Mouse (Mus musculus): Measurements from ENCODE around the gene Gtf2f2.
"Not testable (repeated sequence)": the region's sequence is repeated elsewhere in the genome, so short reads cannot be mapped to it uniquely, and the experiment has no call there.

Gtf2f2 gene

DNA sequence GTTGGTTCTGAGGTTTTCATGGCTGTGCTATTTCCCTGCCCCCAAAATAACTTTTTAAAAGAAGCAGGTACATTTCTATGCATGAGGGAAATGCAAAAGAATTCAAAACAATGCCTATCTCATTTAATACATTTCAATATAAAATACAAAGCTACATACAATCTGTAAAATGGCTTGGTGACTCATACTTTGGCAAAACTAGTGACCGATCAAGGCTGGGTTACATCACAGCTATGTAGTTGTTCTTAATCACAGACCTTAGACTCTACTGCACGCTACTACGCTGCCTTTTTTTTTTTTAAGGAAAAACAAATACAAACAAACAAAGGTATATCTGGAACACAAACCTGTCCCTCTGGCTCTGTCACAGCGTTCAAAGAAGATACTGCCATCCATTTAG lies 18.3 kb downstream of the Gtf2f2 start:
- DNase-seq: no peak

GRCm38 (mm10) chr14:75990936-75991335 lies 19.7 kb downstream of the Gtf2f2 start:
- DNase-seq: no peak

DNA sequence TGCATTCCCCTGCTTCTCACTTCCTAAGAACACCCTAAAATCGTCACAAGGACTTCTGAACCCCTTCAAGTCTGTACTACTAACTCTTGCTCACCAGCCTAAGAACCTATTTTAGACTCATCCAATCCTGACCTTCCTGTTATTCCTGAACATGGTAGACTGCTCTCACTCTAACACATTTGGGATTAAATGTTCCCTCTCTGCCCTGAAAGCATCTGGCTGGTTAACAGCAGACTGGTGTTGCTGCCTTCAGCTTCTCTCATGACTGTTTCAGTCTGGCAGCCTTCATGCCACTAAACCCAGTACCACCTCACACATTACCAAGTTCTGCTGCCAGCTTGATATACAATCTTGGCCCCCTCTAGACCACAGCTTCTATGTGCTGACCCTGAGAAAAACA lies 21.5 kb downstream of the Gtf2f2 start:
- DNase-seq: no peak

- DNase-seq: no peak
Observed at GRCm38 (mm10) chr14:75986878-75987483, 23.7 kb downstream of the Gtf2f2 start.

DNA sequence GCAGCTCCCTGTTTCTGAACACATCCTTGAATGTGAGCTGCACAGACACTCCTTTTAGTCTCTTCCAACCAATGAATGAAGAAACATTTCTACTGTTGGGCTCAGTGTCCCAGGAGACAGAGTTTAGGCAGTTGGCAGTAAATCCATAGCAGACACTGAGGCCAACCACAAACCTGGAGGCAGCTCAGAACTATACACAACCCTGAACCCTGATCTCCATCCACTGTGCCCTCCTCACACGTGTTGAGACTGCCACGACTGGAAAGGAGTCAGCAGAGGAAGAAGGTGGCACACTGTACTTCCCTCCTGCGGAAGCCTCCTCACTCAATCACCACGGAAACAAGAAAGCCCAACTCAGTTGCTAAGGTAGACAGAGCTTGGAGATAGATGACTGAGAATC lies 25.6 kb downstream of the Gtf2f2 start:
- no peak for DNase-seq

- no peak for DNase-seq
Observed at GRCm38 (mm10) chr14:75983891-75984290, 26.8 kb downstream of the Gtf2f2 start.

DNA sequence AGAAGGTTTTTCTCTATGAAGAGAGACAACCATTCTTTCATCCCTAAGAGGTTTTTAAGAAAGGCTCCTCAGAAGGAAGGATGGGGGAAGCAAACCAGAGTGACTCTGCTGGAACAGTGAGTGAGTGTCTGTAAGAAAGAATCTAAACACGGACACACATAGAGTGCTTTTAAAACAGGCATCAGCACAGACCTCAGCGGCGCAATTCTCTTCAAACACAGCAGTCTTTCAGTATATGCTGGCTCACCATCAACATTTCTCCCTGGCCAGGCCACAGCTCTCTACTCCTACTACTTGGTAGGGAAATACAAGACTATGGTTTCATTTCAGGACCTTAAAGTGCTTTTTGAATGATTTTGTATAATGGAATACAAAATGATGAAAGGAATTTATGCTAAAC lies 29.4 kb downstream of the Gtf2f2 start:
- no peak for DNase-seq

GRCm38 (mm10) chr14:75976107-75976506 lies 34.6 kb downstream of the Gtf2f2 start:
- DNase-seq: no peak

DNA sequence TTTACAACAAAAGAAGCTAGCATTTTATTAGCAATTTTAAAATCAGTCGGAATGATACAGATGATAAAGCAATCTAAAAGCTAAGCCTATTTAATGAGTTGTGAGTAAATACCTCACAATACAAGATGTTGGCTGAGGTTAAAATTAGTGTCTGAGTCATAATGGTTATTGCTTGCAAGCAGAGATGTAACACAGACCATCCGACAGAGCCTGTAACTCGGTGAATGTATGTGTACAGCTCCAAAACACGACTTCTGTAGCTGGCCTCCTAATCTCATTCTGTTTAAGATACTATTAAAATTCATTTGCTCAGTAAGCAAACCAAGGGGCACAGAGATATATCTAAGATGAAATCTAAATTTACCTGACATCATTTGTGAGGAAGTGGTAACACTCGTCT lies 43.4 kb downstream of the Gtf2f2 start:
- DNase-seq: no peak

DNA sequence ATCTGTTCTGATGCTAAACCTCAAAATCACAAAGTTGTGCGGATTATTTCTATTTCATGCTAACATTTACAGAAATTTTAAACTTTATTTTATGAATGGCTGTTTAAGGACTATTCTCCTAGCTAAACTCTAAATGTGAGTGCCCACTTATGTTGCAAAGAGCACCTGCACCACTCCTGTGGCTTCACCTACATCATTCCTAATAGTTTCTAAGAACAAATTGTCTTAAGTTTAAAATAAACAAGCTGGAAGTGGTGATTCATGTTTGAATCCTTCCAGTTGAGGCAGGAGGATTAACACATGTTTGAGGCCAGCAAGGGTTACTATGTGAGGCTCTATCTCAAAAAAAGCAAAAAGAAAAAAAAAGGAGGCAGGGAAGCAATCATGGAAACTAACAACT lies 46.2 kb downstream of the Gtf2f2 start:
- no peak for DNase-seq

GRCm38 (mm10) chr14:75964000-75964399 lies 46.7 kb downstream of the Gtf2f2 start:
- DNase-seq: no peak

DNA sequence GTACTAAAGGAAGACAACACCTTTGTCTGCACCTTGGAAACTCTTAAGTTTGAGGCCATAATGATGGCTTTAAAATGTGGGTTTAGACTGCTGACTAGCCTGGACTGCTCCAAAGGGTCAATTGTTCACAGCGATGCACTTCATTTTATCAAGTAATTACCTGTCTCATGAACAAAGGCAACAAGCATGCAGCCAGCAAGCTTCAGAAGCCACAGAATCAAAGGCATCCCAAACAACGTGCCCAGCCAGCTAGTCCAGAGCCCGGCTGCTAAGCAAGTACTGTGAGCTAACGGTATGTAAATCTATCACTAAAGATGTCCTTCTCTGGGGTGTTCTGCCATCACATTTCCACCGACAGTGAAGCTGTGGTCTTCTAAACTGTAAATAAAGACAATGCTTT lies 47.5 kb downstream of the Gtf2f2 start:
- DNase-seq: no peak

GRCm38 (mm10) chr14:75962250-75962649 lies 48.4 kb downstream of the Gtf2f2 start:
- no peak for DNase-seq

GRCm38 (mm10) chr14:75954766-75955165 lies 55.9 kb downstream of the Gtf2f2 start, which contains the start of gene Kctd4:
Gene Kctd4, plus strand, starts transcription at chr14:75955009.
- no peak for DNase-seq

DNA sequence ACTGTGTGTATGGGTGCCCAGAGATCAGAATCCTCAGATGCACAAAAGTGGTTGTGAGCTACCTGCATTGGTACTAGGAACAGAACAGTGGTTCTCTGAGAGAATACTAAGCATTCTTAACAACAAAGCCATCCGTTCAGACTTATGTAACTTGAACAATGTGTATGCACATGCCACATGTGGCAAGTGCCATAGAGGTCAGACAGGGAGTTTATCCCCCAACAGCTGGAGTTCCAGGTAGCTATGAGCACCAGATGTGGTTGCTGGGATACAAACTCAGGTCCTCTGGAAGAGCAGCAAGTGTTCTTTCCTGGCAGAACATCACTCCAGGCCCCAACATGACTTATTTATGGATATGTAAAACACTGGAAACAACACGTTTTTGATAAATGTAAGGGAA lies 57.7 kb downstream of the Gtf2f2 start:
- DNase-seq: no peak

- no peak for DNase-seq
Observed at GRCm38 (mm10) chr14:75947674-75948073, 63.0 kb downstream of the Gtf2f2 start.

DNA sequence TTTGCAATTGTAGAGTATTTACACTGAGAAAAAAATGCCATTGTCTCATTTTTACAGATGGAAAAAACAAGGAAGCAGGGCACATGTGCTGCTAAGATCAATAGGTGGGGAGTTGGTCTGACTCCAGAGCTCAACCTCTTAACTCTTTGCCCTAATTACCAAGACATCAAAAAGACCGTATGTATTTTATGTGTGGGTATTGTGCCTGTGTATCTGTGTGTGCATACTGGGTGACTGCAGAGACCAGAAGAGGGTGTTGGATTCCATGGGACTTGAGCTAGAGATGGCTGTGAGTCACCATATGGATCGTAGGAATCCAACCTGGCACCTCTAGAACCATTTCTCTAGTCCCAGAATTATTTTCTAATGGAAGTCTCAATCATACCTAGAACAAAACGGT lies 68.3 kb downstream of the Gtf2f2 start:
- no peak for DNase-seq

DNA sequence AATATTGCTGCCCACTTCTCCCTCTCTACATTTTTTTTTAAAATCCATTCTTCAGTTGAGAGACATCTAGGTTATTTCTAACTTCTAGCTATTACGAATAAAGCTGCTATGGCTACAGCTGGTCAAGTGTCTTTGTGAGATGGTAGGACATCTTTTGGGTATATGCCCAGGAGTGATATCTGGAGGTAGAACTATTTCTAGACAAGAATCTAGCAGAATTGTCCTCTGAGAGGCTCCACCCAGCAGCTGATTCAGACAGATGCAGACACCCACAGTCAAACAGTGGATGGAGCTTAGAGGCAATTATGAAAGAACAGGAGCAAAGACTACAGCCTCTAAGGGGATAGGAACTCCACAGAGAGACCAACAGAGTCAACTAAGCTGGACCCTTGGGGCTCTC lies 69.2 kb downstream of the Gtf2f2 start:
- DNase-seq: no peak

- no peak for DNase-seq
Observed at GRCm38 (mm10) chr14:75937714-75938113, 73.0 kb downstream of the Gtf2f2 start.

DNA sequence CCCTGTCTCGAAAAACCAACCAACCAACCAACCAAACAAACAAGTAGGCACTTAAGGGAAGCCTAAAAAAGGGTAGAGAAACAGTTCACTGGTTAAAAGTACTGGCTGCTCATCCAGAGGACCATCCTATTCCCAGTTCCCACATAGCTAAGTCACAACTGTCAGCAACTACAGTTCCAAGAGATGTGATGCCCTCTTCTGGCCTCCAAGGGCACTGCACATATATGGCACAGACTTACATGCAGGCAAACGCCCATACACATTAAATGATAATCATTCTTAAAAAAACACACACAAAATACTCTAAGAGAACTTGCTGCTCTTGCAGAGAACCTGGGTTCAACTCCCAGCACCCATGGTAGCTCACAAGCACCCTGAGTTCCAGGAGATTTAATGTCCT lies 76.3 kb downstream of the Gtf2f2 start:
- DNase-seq: peak; percentile 15

GRCm38 (mm10) chr14:75931266-75931665 lies 79.4 kb downstream of the Gtf2f2 start:
- DNase-seq: peak; percentile 7

GRCm38 (mm10) chr14:75929713-75930112 lies 81.0 kb downstream of the Gtf2f2 start:
- DNase-seq: not testable (repeated sequence)

DNA sequence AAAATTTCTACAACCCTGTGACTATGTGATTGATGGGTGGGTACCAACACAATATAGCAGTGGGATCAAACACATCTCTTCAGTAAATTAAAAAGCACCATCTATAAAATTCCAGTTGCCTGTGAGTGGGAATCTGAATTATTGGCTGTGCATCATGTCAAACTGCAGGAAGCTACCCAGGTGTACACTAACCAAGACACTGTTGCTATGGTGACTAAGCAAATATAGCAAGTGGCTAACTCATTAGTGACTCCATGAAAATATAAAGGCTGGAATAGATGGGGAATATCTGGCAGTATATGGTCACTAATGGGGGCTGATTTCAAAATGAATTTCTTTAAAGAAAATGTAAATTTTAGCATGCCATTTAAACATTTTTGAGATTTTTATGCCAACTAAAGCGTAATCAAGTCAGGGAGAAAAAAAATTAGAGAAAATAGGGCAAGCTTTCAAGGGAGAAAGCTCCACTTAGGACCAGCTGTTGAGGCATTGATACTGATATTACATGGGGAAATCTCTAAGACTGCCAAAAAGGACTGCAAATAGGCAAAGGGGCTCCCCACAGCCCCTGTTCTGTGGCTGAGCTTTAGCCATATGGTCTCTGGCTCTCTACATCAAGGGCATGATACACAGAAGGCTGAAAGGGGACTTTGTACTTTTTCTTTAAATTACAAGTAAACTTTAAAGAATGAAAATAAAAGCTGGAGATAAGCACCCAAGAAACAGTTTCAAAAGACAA lies 87.2 kb downstream of the Gtf2f2 start:
- no peak for DNase-seq

DNA sequence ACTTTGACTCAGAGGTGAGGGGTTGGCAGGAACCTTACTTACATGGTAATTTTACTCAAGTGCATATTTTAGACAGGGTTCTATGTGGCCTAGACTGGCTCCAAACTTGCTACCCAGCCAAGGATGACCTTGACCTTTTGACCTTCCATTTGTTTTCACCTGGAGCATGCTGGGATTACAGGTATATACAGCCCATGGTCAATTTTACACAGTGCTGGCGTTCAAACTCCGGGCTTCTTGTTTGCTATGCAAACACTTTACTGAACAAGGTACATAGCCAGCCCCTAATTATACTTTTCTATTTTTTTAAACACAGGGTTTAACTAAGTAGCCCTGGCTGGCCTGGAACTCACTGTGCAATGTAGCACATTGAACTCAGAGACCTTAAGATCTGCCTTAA lies 98.0 kb downstream of the Gtf2f2 start:
- DNase-seq: no peak

GRCm38 (mm10) chr14:75911968-75912367 lies 98.7 kb downstream of the Gtf2f2 start:
- no peak for DNase-seq

Data from lung, postnatal 14 days (tissue).